Mouse (Mus musculus) cerebellum, adult 11 months (tissue): Measurements from ENCODE around the gene Rab6b.
"Not testable (repeated sequence)": the region's sequence is repeated elsewhere in the genome, so short reads cannot be mapped to it uniquely, and the experiment has no call there.

Experiments
- DNase-seq: peaks from one replicate; pipeline ENCODE4 v3.0.0; 2022

Gene Rab6b

GRCm38 (mm10) chr9:103108341-103108798 is 3.2 kb upstream of the Rab6b start:
- DNase-seq: not testable (repeated sequence)

GRCm38 (mm10) chr9:103108943-103109670 is 2.5 kb upstream of the Rab6b start:
- no peak for DNase-seq

- no peak for DNase-seq
These were observed 1.7 kb upstream of the Rab6b start for GRCm38 (mm10) chr9:103109911-103110310.

- DNase-seq: peak; percentile 47
These were observed 673 bp upstream of the Rab6b start for GRCm38 (mm10) chr9:103110727-103111501.

GRCm38 (mm10) chr9:103112471-103113271 is 1.1 kb downstream of the Rab6b start:
- peak; percentile 61 for DNase-seq

- no peak for DNase-seq
These were observed 1.8 kb downstream of the Rab6b start for GRCm38 (mm10) chr9:103113351-103113750.

- DNase-seq: no peak
These were observed 2.7 kb downstream of the Rab6b start for GRCm38 (mm10) chr9:103114326-103114725.

- DNase-seq: no peak
These were observed 3.3 kb downstream of the Rab6b start for GRCm38 (mm10) chr9:103114901-103115300.

- DNase-seq: no peak
These were observed 5.4 kb downstream of the Rab6b start for GRCm38 (mm10) chr9:103116941-103117340.

- no peak for DNase-seq
These were observed 5.9 kb downstream of the Rab6b start for GRCm38 (mm10) chr9:103117495-103117894.

- no peak for DNase-seq
These were observed 6.4 kb downstream of the Rab6b start for GRCm38 (mm10) chr9:103117951-103118350.

GRCm38 (mm10) chr9:103118651-103119275 is 7.2 kb downstream of the Rab6b start:
- DNase-seq: no peak

GRCm38 (mm10) chr9:103119781-103120180 is 8.2 kb downstream of the Rab6b start:
- no peak for DNase-seq

- DNase-seq: no peak
These were observed 8.6 kb downstream of the Rab6b start for GRCm38 (mm10) chr9:103120231-103120630.

GRCm38 (mm10) chr9:103121546-103121945 is 10.0 kb downstream of the Rab6b start:
- no peak for DNase-seq

GRCm38 (mm10) chr9:103124746-103125145 is 13.2 kb downstream of the Rab6b start:
- DNase-seq: no peak

GRCm38 (mm10) chr9:103133493-103134124 is 22.0 kb downstream of the Rab6b start:
- DNase-seq: no peak

- no peak for DNase-seq
These were observed 23.0 kb downstream of the Rab6b start for GRCm38 (mm10) chr9:103134450-103135030.

- no peak for DNase-seq
These were observed 27.9 kb downstream of the Rab6b start for GRCm38 (mm10) chr9:103139481-103139880.

- no peak for DNase-seq
These were observed 28.8 kb downstream of the Rab6b start for GRCm38 (mm10) chr9:103140384-103140783.

GRCm38 (mm10) chr9:103141266-103141665 is 29.7 kb downstream of the Rab6b start:
- DNase-seq: no peak

- DNase-seq: no peak
These were observed 32.3 kb downstream of the Rab6b start for GRCm38 (mm10) chr9:103143881-103144280.
